Mouse (Mus musculus) activated CD4-positive, CD25-positive, alpha-beta regulatory T cell, adult 4 months (primary cell): ENCODE measurements around the gene Pnpla6. TPM values are rescaled to one million over a fixed set of nuclear protein-coding genes. Genes with fewer than 3 reads are reported as not detected.
A peak's percentile ranks its signal among the peaks of the same experiment; 100 is the strongest.
"Not testable (repeated sequence)": the region's sequence is repeated elsewhere in the genome, so short reads cannot be mapped to it uniquely, and the experiment has no call there.

Experiments
- ATAC-seq: one replicate; pipeline ENCODE4 v1.8.0; 2017
- polyA plus RNA-seq, 2 experiments: library from polyadenylated mRNA; unstranded; fragments of 100-300 nt; shearing (Covaris generic); gene quantifications; one replicate each; pipeline ENCODE4 v1.2.1; 2017

The Pnpla6 gene
- polyA plus RNA-seq, 2 experiments from 2014 or later = 18.8 to 24.8 TPM

GRCm38 (mm10) chr8:3576211-3576960 lies 61.2 kb downstream of the Pnpla6 start:
- ATAC-seq = no peak

GRCm38 (mm10) chr8:3579390-3580364 lies 64.5 kb downstream of the Pnpla6 start:
- no peak for ATAC-seq

GRCm38 (mm10) chr8:3581961-3582360 lies 66.8 kb downstream of the Pnpla6 start:
- ATAC-seq = not testable (repeated sequence)

- ATAC-seq = no peak
Measured at GRCm38 (mm10) chr8:3586452-3586851, 71.3 kb downstream of the Pnpla6 start.

GRCm38 (mm10) chr8:3586993-3587390 lies 71.8 kb downstream of the Pnpla6 start, which contains the start of gene Camsap3:
Gene Camsap3 (plus strand): TSS chr8:3587293.
- ATAC-seq = no peak

GRCm38 (mm10) chr8:3587391-3588257 lies 72.4 kb downstream of the Pnpla6 start:
- ATAC-seq = peak; percentile 46

DNA sequence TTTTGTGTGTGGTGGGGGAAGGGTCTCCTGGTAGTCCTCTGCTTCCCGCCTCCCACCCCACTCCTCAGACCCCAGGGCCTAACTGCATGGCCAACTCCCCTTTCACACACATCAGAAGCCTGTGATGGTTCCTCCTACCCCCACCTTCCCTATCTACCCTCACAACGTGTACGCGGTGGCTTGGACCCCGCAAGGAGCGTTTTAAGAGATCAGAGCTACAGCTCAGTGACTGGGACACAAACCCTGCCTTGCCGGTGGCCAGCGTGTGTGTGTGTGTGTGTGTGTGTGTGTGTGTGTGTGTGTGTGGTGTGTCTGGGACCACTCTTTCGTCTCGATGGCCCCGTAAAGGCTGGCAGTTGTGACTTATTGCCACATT lies 73.1 kb downstream of the Pnpla6 start:
- ATAC-seq = no peak

GRCm38 (mm10) chr8:3593470-3593869 lies 78.3 kb downstream of the Pnpla6 start:
- no peak for ATAC-seq

Other genes starting within 250 kb of the Pnpla6 start
- gene Insr, start 235.8 kb upstream of the Pnpla6 start, polyA plus RNA-seq = 1 to 10 TPM; 5.9 to 7.4 TPM
- gene A430078G23Rik, start 162.0 kb upstream of the Pnpla6 start, polyA plus RNA-seq = 10 to 100 TPM; 33.8 to 34.2 TPM
- gene Arhgef18, start 122.4 kb upstream of the Pnpla6 start, polyA plus RNA-seq = 10 to 100 TPM; 23.2 to 30.6 TPM
- gene Pex11g, start 47.7 kb upstream of the Pnpla6 start, polyA plus RNA-seq = 10 to 100 TPM; 10.9 to 15.4 TPM
- gene Tex45, start 44.5 kb upstream of the Pnpla6 start, polyA plus RNA-seq = not detected
- 1 to 10 TPM in 1 of 2 experiments, under 1 TPM in 1; 0.97 to 1.0 TPM for gene Zfp358, start 22.2 kb upstream of the Pnpla6 start, polyA plus RNA-seq
- gene Mcoln1, start 14.9 kb upstream of the Pnpla6 start, polyA plus RNA-seq = 10 to 100 TPM; 17.0 to 19.1 TPM
- not detected for gene C330021F23Rik, start 52.6 kb downstream of the Pnpla6 start, polyA plus RNA-seq
- gene Camsap3, start 71.9 kb downstream of the Pnpla6 start, polyA plus RNA-seq = not detected
- gene Xab2, start 105.9 kb downstream of the Pnpla6 start, polyA plus RNA-seq = 10 to 100 TPM; 65.9 to 74.1 TPM
- 100 to 1,000 TPM in 1 of 2 experiments, 10 to 100 TPM in 1; 95.4 to 145 TPM for gene Pet100, start 106.2 kb downstream of the Pnpla6 start, polyA plus RNA-seq
- gene Pcp2, start 110.2 kb downstream of the Pnpla6 start, polyA plus RNA-seq = not detected
- 100 to 1,000 TPM; 184 to 205 TPM for gene Stxbp2, start 115.6 kb downstream of the Pnpla6 start, polyA plus RNA-seq
- not detected for gene Retn, start 140.4 kb downstream of the Pnpla6 start, polyA plus RNA-seq
- under 1 TPM in 1 of 2 experiments, not detected in 1; 0.43 TPM for gene Mcemp1, start 150.4 kb downstream of the Pnpla6 start, polyA plus RNA-seq
- not detected for gene Fcor, start 157.0 kb downstream of the Pnpla6 start, polyA plus RNA-seq
- 10 to 100 TPM; 24.9 to 27.7 TPM for gene Trappc5, start 160.9 kb downstream of the Pnpla6 start, polyA plus RNA-seq
- gene Fcer2a, start 178.8 kb downstream of the Pnpla6 start, polyA plus RNA-seq = 1 to 10 TPM in 1 of 2 experiments, under 1 TPM in 1; 0.77 to 5.1 TPM
- gene Clec4g, start 205.3 kb downstream of the Pnpla6 start, polyA plus RNA-seq = not detected
- not detected for gene Cd209a, start 233.6 kb downstream of the Pnpla6 start, polyA plus RNA-seq